ENCODE assay signal across 9 mouse cellular contexts in genomic region chr2:91326746-91327350, GRCm38 (mm10).
DNase-seq lines count a peak whose midpoint lies in the region; ATAC-seq and TF ChIP-seq lines count a peak whose summit lies in the region.
"Had no signal": no experiment of that assay in that cellular context is flagged by ENCODE, and none has a peak within 500 bp of the region (broad histone marks: within the 10 kb centered on the region; RNA-seq: fewer than 3 reads in every experiment).

No protein-coding gene starts in this region.

- H3K27me3 ChIP-seq in heart, embryonic 12.5 days (replicated peaks), result no peaks in the 10 kb centered on the region
- no peaks in the 10 kb centered on the region for H3K27me3 ChIP-seq in lung, embryonic 15.5 days
- no peaks in the 10 kb centered on the region for H3K27me3 ChIP-seq in limb, embryonic 10.5 days (ENCODE audit: low read depth, poor library complexity, severe bottlenecking)

- TF ChIP-seq CTCF in left cerebral cortex, adult 2 months (IDR thresholded peaks at IDR 0.05), result no peak

- WGBS in heart, embryonic 12.5 days, result 88% methylated on average over 13 of the region's 13 CpGs
- 70% methylated on average over 13 of the region's 13 CpGs for WGBS in lung, embryonic 15.5 days
- WGBS in limb, embryonic 10.5 days, result 95% methylated on average over 13 of the region's 13 CpGs

- no peak overlapping the region for H3K9ac ChIP-seq in heart, embryonic 12.5 days
- no peak overlapping the region for H3K9ac ChIP-seq in lung, embryonic 15.5 days

- peak; percentile 94 for DNase-seq in heart, adult 11 months
- peak; percentile 26 to 31 for DNase-seq in right cerebral cortex, postnatal 10 days (ENCODE audit: low spot score in 2 of 2)
- DNase-seq in right cerebral cortex, postnatal 14 days, result no peak
- no peak for DNase-seq in adrenal gland, postnatal 14 days
- no peak for DNase-seq in limb, embryonic 10.5 days (ENCODE audit: low spot score)
- DNase-seq in left cerebral cortex, adult 2 months (ENCODE audit: extremely low spot score in 1 of 2, low spot score in 2 of 2), result no peak

- no peaks in the 10 kb centered on the region for H3K9me3 ChIP-seq in heart, embryonic 12.5 days (replicated peaks)
- H3K9me3 ChIP-seq in lung, embryonic 15.5 days, result no peaks in the 10 kb centered on the region
- no peaks in the 10 kb centered on the region for H3K9me3 ChIP-seq in limb, embryonic 10.5 days (replicated peaks)

- no peak overlapping the region for H3K4me2 ChIP-seq in heart, embryonic 12.5 days
- H3K4me2 ChIP-seq in lung, embryonic 15.5 days, result no peak overlapping the region

- no peak overlapping the region for H3K4me3 ChIP-seq in heart, embryonic 12.5 days
- no peak overlapping the region for H3K4me3 ChIP-seq in lung, embryonic 15.5 days
- no peak overlapping the region for H3K4me3 ChIP-seq in limb, embryonic 10.5 days
- H3K4me3 ChIP-seq in left cerebral cortex, adult 2 months, result no peak overlapping the region
- H3K4me3 ChIP-seq: myocyte had no signal

- no peaks in the 10 kb centered on the region for H3K4me1 ChIP-seq in heart, embryonic 12.5 days (replicated peaks)
- H3K4me1 ChIP-seq in lung, embryonic 15.5 days, result peaks cover 55% of the 10 kb centered on the region
- H3K4me1 ChIP-seq in limb, embryonic 10.5 days, result no peaks in the 10 kb centered on the region

- intact Hi-C loops in left cerebral cortex, adult 2 months (cut with DNase I), result no loop called here

- no peak overlapping the region for H3K27ac ChIP-seq in heart, embryonic 12.5 days (ENCODE audit: poor library complexity, severe bottlenecking)
- peak overlapping the region; percentile 77 for H3K27ac ChIP-seq in lung, embryonic 15.5 days
- H3K27ac ChIP-seq in limb, embryonic 10.5 days, result no peak overlapping the region
- no peak overlapping the region for H3K27ac ChIP-seq in left cerebral cortex, adult 2 months

- H3K36me3 ChIP-seq in heart, embryonic 12.5 days, result no peaks in the 10 kb centered on the region
- H3K36me3 ChIP-seq in lung, embryonic 15.5 days, result no peaks in the 10 kb centered on the region
- no peaks in the 10 kb centered on the region for H3K36me3 ChIP-seq in limb, embryonic 10.5 days

- no peak for ATAC-seq in heart, embryonic 12.5 days (ENCODE audit: insufficient number of reproducible peaks, low FRiP score)
- peak; percentile 52; the same call in 1 of the 2 replicates for ATAC-seq in lung, embryonic 15.5 days (ENCODE audit: borderline replicate concordance, extremely low read depth, low FRiP score, low TSS enrichment)

Comparison
In these comparisons a context has a peak if more than half of its experiments do, and no peak if none do; other contexts are left out.
1. DNase-seq: peak in heart, adult 11 months (single experiment) and right cerebral cortex, postnatal 10 days (2 of 2); none in right cerebral cortex, postnatal 14 days (single experiment), adrenal gland, postnatal 14 days (single experiment), limb, embryonic 10.5 days (single experiment) and left cerebral cortex, adult 2 months (0 of 2).